Mouse (Mus musculus) megakaryocyte, embryonic 14.5 days (primary cell): Measurements from ENCODE around the gene Eef1g.

Experiments used
- FLI1 ChIP-seq: IDR thresholded peaks from 2 replicates; pipeline ENCODE4 v1.6.1; 2012; ENCODE audit warnings: low read length, inconsistent platforms, mixed read lengths
- GATA1 ChIP-seq: IDR thresholded peaks from 3 replicates; pipeline ENCODE4 v1.6.1; 2012; ENCODE audit warnings: mixed read lengths, low read length, inconsistent platforms, borderline replicate concordance

GRCm38 (mm10) chr19:8926766-8927165 is 40.1 kb upstream of the Eef1g start:
- no peak for TF ChIP-seq GATA1
- TF ChIP-seq FLI1, result no peak
